Mouse (Mus musculus) mouse embryonic stem cell (cell line): ENCODE results near the gene Prkag2.
"Not testable (repeated sequence)": the region's sequence is repeated elsewhere in the genome, so short reads cannot be mapped to it uniquely, and the experiment has no call there.

Source experiments
- in situ Hi-C, 2 experiments: fragments of 300-500 bp; cut with MboI; formaldehyde crosslinking; loops; 1 replicate in 1 of 2; 3 replicates in 1 of 2; pipeline ENCODE4 v1.14.3; 2019 to 2020; ENCODE audit warnings: low sequenced_read_pairs in 2 of 2, low pct_unique_long_range_greater_than_20kb in 1 of 2, mixed read lengths in 1 of 2; ENCODE audit not compliant: unreplicated experiment in 1 of 2

Prkag2 gene

DNA sequence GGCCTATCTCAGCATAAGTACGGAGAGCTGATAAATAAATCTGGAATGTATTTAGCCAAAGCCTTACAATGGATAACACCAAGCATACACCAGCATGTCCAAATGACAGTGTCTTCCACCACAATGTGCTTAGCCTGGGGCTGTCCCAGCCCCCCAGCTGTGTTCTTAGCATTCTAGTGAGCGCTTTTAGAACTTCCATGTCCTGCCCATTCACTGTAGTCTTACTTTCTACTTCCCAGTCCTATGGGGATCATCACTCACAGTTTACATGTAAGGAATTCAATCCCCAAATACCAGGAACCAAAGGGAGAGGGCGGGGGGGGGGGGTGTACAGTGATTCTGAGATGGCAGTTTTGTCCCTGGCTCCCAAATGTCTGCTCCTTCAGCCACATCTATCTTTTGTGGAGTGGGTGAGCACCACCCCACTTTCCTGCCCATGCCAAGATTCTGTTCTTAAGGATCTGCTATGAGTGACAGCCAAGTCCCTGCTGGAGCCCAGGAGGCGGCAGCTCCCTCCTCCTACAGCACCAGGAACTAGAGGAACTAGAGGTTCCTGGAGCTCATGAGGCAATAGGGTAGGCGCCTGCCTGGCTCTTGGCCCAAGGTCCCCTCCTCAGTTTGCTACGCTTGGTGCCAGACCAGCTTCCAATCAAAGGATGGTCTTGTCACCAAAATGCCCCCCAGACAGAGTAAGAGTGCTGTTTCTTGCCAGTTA is 11.0 kb downstream of the Prkag2 start:
- in situ Hi-C loops: no loop called here

DNA sequence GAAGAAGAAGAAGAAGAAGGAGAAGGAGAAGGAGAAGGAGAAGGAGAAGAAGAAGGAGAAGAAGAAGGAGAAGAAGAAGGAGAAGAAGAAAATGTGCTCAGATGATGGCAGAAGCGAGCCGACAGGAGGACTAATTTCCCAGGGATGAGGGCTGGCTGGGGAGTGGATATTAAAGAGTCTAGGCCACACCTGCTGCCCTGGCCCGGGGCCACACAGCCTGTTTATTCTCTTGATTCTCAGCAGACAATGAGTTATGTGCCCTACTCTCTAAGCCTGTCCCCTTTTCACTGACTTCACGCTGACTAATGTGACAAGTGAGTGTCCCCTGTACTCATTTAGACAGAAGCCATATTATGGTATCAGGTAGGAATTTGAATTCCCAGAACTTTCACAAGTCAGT is 11.8 kb downstream of the Prkag2 start:
- in situ Hi-C loops: no loop called here

DNA sequence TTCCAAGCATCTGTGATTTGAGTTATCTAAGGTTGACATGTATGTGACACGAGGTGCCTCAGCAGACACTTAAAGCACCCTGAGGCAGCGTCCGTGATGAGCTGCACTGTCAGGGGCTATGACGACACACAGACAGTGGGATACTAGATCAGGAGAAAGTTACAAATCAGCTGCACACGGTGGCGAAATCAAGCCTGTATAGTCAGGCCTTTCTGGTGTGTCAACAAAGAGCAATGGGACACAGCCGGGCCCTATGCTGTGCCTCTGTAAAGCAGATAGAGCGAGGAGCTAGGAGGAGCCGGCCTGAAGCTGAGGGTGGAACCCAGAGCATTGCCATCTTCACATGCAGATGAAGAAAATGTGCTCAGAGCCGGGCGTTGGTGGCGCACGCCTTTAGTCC is 12.3 kb downstream of the Prkag2 start:
- in situ Hi-C loops: no loop called here

DNA sequence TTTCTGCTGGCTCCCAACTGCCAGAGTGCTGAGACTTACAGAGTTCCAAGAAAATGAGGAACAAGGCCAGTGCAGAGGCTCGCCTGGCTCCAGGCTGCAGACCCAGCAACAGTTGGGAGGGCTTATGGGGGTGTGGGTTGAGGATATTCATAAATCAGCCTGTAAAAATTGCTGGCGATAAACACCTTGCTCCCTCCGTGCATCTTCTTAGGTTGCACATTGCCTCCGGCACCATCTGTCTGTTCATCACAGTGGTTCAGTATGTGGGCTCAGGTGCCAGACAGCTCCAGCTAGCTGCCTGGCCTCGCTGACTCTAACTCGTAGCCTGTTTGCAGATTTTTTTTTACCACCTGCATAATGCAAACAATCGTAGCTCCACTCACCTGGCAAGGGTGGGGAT is 13.4 kb downstream of the Prkag2 start:
- in situ Hi-C loops: no loop called here

DNA sequence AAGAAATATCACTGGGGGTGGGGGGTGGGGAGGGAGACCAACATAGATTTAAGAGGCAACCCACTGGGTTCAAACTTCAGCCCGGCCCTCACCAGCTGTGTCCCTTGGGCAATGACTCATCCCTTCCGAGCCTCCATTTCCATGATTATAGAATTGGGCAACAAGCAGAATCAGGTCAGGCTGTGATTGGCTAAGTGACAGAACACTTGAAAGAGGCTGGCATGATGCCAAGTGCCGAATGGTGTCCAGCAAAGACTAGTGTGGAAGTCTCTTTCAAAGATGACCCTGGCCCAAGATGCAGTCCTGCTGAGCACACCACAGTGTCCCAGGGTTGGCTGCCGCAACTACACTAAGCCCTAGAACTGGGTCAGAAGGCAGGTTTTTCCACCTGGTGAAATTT is 14.2 kb downstream of the Prkag2 start:
- in situ Hi-C loops: no loop called here

DNA sequence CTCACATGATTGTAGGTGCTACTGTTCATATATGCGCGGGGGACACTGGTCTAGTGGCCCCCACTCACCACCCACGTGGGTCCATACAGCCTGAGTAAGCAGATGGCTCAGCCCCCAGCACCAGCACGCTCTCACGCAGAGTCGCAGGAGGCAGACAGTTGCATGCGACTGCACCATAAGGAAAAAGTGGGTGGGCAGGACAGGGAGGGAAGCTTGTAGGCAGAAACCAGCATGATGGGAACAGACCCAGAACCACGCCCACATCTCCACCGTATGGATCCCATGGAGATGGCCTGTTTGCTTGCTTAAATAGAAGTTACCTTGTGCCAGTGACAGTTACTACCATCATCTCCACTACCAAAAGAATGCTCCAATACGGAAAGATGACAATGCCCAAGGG is 15.3 kb downstream of the Prkag2 start:
- in situ Hi-C loops: no loop called here

DNA sequence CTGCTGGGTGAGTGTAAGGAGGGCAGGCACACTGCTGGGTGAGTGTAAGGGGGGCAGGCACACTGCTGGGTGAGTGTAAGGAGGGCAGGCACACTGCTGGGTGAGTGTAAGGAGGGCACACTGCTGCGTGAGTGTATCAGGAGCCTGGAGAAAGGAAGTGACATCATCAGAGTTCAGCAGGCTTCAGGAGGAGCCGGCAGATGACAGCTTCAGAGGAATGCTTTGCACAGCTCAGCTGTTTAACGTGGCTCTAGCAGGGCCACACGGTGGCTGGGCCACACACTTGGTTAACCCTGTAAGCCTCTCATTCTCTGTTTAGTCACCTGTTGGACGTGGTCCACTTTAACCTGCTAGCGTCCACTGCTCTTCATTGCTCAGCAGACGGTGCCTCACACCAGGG is 16.6 kb downstream of the Prkag2 start:
- in situ Hi-C loops: no loop called here

DNA sequence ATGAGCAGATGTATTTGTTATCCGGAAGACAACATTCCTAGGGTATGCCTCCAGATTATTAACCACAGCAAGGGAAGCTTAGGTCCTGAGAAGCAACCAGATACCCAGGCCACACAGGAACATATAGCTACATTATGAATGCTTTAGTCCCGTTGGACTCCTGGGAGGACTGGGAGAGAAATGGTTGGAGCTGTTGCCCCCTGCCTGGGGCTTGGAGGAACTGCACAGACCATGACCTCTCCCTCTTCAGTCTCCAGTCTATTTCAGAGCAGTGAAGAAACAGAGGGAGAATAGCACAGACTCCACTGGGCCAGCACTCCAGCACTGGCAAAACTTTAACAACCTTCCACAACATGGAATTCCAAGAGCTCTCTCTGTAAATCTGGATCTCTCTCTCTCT is 17.9 kb downstream of the Prkag2 start:
- in situ Hi-C loops: no loop called here

DNA sequence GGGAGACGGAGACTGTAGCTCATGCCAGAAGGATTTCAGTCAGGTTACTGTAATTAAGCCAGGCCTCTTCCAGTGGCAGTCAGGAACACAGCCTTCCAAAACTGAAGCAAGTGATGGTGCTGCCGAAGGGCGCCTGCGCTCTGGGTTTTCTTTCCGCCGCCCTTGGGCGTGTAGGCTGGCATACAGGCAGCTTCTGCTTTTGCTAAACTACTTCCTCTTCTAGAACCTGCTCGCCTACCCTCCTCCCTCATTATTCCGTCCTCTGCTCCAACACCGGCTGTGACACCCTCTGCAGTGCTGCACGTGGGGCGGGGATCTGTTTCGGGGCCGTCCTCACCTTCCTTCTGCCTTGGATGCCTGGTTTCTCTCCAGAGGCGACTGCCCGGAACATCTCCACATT is 18.9 kb downstream of the Prkag2 start:
- in situ Hi-C loops: no loop called here

DNA sequence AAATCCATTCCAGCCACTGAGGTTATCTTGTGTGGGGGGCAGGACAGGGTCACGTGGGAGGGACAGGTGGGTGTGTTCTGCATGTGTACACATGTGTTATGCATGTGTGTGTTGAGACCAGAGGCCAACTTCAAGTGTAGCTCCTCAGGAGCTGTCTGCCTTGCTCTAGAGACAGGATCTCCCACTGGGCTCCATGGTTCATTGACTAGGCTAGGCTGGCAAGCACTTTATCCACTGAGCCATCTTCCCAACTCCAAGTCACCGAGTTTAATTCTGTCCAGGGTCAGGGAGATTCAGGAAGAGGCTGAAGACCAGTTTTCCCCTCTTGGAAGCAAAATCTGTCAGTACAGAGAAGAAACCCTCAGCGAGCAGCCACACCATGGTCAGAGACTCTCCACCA is 19.4 kb downstream of the Prkag2 start:
- in situ Hi-C loops: no loop called here

DNA sequence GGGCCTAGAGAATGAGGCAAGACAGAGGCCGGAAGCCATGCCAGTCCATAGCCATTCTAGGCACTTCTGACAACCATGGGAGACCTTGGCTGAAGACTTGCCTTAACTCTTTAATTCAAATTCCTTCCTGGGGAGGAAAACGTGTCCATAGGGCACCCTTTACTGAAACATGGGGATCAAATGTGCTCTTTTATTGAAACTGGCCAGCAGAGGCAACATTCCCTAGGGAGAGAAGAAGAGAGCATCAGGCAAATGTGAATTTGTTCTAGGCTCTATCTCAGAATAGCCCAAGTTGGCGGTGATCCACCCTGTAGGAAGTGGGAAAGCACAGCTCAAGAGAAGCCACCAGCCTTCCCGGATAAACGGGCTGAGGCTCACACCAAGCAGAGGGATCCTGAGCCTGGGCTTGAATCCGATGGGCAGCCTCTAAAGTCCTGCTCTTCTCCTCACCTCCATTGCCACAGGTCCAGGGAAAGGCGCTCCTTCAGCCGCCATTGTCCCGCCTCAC is 19.9 kb downstream of the Prkag2 start:
- in situ Hi-C loops: no loop called here

DNA sequence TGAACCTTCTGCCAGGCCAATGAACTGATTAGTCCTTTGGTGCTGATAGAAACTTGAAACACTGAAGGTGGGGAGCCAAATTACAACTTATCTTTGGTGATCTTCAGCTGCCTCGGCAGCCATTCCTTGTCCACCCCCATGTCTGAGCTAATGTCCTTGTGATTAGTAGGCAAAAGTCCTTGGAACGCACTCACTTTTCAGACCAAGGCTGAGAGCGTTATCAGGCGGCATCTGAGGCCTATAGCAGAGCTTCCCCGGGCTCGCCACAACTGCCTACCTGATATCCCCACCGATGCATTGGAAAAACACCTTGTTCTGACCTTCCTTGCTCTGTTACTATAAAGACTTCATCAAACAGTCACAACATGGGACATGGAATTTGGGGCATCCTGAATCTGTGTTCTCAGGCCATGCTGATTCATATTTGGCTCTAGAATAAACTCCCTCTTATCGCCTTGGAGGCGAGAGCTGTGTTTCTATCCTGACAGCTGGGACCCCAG is 20.6 kb downstream of the Prkag2 start:
- in situ Hi-C loops: no loop called here

DNA sequence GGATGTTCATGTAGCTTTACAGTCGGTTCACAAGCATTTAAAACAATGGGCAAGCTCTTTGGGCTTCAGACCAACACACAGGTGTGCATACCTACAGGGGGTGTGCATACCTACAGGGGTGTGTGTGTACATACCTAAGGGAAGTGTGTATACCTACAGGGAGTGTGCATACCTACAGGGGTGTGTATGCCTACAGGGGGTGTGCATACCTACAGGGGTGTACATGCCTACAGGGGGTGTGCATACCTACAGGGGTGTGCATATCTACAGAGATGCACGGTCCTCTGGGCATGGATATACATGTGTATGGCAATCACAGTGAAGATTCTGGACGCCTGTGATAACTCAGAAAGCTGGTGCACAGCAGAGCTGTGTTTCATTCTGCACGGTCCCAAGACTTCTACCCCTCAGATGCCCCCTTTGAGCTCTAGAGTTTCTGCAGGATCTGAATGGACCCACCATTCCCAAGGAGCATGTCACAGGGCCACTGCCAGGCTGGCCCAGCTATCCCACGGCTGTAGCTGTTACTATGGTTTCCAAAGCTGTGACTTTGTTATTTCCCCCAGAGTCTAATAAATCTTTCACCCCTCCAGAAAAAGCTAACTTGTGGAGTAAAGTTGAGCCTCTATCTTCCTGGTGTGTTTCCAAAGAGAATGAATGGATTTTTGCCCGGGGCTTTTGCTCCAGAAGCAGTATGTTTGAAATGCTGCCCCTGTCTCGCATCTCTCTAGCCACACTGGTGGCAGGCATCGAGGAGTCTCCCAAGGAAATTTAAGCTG is 22.4 kb downstream of the Prkag2 start:
- in situ Hi-C loops: no loop called here

DNA sequence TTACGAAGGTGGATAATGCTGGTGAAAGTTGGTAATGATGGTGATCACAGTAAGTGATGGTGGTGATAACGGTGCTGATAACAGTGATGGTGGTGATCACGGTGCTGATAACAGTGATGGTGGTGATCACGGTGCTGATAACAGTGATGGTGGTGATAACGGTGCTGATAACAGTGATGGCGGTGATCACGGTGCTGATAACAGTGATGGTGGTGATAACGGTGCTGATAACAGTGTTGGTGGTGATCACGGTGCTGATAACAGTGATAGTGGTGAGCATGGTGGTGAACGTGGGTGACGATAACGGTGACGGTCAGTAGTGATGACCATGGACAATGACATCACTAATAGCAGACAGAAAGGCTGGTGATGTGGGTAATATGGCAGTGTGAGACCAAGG is 23.2 kb downstream of the Prkag2 start:
- in situ Hi-C loops: not testable (repeated sequence)

DNA sequence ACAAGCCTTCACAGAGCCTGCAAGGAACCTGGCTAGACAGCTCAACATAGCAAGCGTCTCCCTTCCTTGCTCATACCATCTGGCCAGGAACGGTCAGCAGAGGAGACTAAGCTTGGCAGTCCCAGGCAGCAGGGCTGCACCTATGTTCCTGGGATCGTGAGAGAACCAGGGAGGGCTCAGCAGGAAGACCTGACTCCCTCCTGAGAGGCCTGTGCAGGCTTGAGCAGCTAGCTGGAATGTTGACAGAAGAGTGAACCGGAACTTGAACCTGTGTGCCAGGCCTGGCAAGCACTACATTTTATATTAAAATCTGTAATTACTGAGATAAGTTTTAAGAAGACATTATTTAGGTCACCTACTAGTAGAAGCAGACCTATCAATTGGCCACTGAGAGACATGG is 24.8 kb downstream of the Prkag2 start:
- in situ Hi-C loops: no loop called here

DNA sequence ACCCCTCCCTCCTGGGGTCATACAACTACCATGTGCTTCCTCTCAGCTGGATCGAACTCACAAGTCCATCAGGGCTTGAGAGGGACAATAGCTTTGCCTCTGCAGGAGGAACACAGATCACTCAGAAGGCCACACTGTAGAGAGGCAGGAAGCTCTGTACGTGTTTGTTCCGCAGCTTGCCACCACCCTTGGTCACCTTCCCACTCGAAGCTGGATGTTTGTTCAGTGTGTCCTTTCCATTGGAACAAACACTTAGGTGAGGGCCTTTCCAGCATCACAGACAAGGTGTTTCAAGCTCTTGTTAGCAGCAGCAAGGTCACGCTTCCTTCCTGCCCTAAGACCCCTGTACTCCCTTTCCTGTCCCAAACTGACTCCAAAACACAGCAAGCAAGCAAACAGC is 30.6 kb downstream of the Prkag2 start:
- in situ Hi-C loops: no loop called here

DNA sequence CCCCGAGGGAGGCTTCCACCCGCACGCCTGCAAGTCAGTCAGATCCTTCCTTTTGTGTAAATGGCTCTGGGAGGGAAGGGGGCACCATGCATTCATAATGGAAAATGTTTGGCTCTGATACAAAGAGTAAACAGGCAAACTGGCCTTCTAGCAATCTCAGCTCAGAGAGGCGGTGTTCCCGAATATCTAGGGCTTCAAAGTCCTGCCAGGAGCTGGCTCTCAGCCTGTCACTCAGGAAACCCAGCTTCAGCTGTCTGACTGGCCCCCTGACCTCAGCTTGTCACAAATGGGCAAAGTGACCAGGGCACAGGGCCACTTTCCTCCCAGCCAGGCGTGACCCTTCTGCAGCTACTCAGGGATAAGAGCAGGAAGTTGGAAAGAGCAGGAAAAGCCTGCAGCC is 33.3 kb downstream of the Prkag2 start:
- in situ Hi-C loops: no loop called here

DNA sequence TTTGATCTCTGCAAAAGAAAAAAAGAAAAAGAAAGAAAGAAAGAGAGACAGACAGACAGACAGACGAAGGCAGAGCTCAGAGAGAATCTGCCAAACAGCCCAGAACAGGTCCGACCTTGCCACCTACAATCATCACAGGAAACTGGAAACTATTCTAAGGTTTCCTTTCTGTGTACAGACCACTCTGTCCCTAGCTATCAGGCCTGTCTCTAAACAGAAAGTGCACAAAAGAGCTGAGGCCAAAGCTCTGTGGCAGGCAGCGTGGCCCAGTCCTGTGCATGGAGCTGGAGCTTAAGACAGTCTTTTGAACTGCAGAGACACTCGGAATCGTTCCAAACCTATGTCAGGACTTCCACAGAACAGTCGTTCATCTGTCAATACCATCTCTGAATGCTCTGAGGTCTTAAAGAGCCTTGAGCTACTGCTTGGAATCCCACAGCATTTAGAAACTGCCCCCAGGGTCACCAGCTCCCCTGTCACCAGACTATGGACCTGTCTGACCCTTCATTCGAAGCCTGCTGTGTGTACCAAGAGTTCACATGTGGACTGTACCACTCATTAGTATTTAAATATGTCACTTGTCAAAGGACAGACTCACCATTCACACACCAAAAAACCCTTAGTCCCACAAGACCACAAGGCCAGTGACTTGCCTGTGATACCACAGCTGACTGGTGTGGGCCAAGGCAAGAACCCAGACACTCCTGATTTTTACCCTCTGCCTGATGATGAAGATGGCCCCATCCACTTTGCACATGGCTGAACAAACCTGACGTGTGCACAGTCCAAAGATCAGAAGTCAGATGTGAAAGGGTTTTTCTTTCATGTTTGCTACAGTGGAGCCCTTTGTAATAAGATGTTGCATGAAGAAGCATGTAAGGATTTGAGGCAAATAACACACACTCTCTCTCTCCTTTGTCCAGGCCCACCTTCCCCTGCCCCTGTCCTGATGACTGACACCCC is 35.9 kb downstream of the Prkag2 start:
- in situ Hi-C loops: no loop called here
